ENCODE assay signal across 7 mouse cellular contexts in the genomic region with DNA sequence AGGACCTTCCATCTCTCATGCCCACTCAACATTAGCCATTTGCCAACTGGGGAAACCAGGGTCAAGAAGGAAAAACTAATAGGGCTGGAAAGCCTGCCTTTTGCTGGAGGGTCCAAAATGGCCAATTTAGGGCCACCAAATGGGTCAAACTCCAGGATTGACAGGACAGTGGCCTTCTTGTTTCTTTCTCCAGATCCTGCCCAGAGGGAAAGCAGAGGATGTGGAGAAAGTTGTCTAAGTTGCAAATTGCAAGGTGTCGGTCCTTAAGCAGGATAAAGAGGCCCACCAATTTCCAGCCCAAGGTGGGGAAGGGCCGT. TPM values are rescaled to one million over a fixed set of nuclear protein-coding genes. Genes with fewer than 3 reads are reported as not detected.
DNase-seq lines count a peak whose midpoint lies in the region; ATAC-seq and TF ChIP-seq lines count a peak whose summit lies in the region.

No protein-coding gene starts in this region.

- ATAC-seq in lung, postnatal 0 days = no peak
- no peak for ATAC-seq in forebrain, embryonic 12.5 days (ENCODE audit: low FRiP score)
- ATAC-seq in limb, embryonic 14.5 days (ENCODE audit: low FRiP score, low read depth) = no peak
- no peak for ATAC-seq in stomach, embryonic 15.5 days (ENCODE audit: insufficient read depth, low FRiP score, low read depth)

- DNase-seq in lung, postnatal 0 days (ENCODE audit: low spot score) = no peak
- DNase-seq in lung, postnatal 36 days = no peak
- no peak for DNase-seq in limb, embryonic 14.5 days (ENCODE audit: low spot score)
- DNase-seq in frontal cortex, postnatal 36 days (ENCODE audit: low spot score in 2 of 2) = no peak
- DNase-seq in embryo, embryonic 10 days (ENCODE audit: low spot score) = no peak

- H3K4me1 ChIP-seq in lung, postnatal 0 days (ENCODE audit: insufficient read depth, low read depth, low read length) = peaks cover 32% of the 10 kb centered on the region
- H3K4me1 ChIP-seq in forebrain, embryonic 12.5 days = peaks cover 75% of the 10 kb centered on the region
- H3K4me1 ChIP-seq in limb, embryonic 14.5 days (ENCODE audit: control insufficient read depth, insufficient read depth, low read length) = peaks cover 55% of the 10 kb centered on the region
- peaks cover 71% of the 10 kb centered on the region for H3K4me1 ChIP-seq in stomach, embryonic 15.5 days

- H3K9ac ChIP-seq in lung, postnatal 0 days (replicated peaks; ENCODE audit: low read depth) = peak overlapping the region; percentile 24
- peak overlapping the region; percentile 63 for H3K9ac ChIP-seq in forebrain, embryonic 12.5 days
- H3K9ac ChIP-seq in limb, embryonic 14.5 days (ENCODE audit: low read depth, low read length, severe bottlenecking) = peak overlapping the region; percentile 31
- peak overlapping the region; percentile 32; the same call in 1 of the 2 replicates for H3K9ac ChIP-seq in stomach, embryonic 15.5 days

- H3K4me3 ChIP-seq in lung, postnatal 0 days (ENCODE audit: low read depth, low read length) = peak overlapping the region; percentile 36
- peak overlapping the region; percentile 43 for H3K4me3 ChIP-seq in forebrain, embryonic 12.5 days (replicated peaks)
- H3K4me3 ChIP-seq in limb, embryonic 14.5 days (replicated peaks; ENCODE audit: low read length) = peak overlapping the region; percentile 43
- peak overlapping the region; percentile 50 for H3K4me3 ChIP-seq in stomach, embryonic 15.5 days (replicated peaks)

- 0% methylated on average over 2 of the region's 2 CpGs for WGBS in lung, postnatal 0 days
- 0% methylated on average over 2 of the region's 2 CpGs for WGBS in forebrain, embryonic 12.5 days
- WGBS in limb, embryonic 14.5 days = 3% methylated on average over 2 of the region's 2 CpGs
- WGBS in stomach, embryonic 15.5 days = 0% methylated on average over 2 of the region's 2 CpGs

- TF ChIP-seq EP300 in lung, postnatal 0 days (IDR thresholded peaks at IDR 0.05) = no peak

- peak overlapping the region; percentile 71 for H3K27ac ChIP-seq in lung, postnatal 0 days (ENCODE audit: low read length)
- peak overlapping the region; percentile 89 for H3K27ac ChIP-seq in forebrain, embryonic 12.5 days
- peak overlapping the region; percentile 75 for H3K27ac ChIP-seq in limb, embryonic 14.5 days (replicated peaks; ENCODE audit: low read depth, low read length)
- peak overlapping the region; percentile 80 for H3K27ac ChIP-seq in stomach, embryonic 15.5 days

- peak overlapping the region; percentile 69 for H3K4me2 ChIP-seq in lung, postnatal 0 days (replicated peaks; ENCODE audit: low read depth, low read length)
- H3K4me2 ChIP-seq in forebrain, embryonic 12.5 days = peak overlapping the region; percentile 64
- peak overlapping the region; percentile 68 for H3K4me2 ChIP-seq in limb, embryonic 14.5 days (replicated peaks; ENCODE audit: low read depth, low read length, severe bottlenecking)
- H3K4me2 ChIP-seq in stomach, embryonic 15.5 days = peak overlapping the region; percentile 87

- no peaks in the 10 kb centered on the region for H3K36me3 ChIP-seq in lung, postnatal 0 days (ENCODE audit: insufficient read depth, low read length)
- peaks cover 25% of the 10 kb centered on the region for H3K36me3 ChIP-seq in forebrain, embryonic 12.5 days (replicated peaks)
- H3K36me3 ChIP-seq in limb, embryonic 14.5 days (ENCODE audit: control insufficient read depth, insufficient read depth, low read length) = peaks cover 24% of the 10 kb centered on the region
- H3K36me3 ChIP-seq in stomach, embryonic 15.5 days = peaks cover 14% of the 10 kb centered on the region

- no peaks in the 10 kb centered on the region for H3K9me3 ChIP-seq in lung, postnatal 0 days (ENCODE audit: low read length)
- H3K9me3 ChIP-seq in forebrain, embryonic 12.5 days = no peaks in the 10 kb centered on the region
- H3K9me3 ChIP-seq in limb, embryonic 14.5 days (ENCODE audit: control insufficient read depth, low read length) = no peaks in the 10 kb centered on the region
- no peaks in the 10 kb centered on the region for H3K9me3 ChIP-seq in stomach, embryonic 15.5 days

- H3K27me3 ChIP-seq in lung, postnatal 0 days (replicated peaks; ENCODE audit: insufficient read depth, low read length) = no peaks in the 10 kb centered on the region
- no peaks in the 10 kb centered on the region for H3K27me3 ChIP-seq in forebrain, embryonic 12.5 days
- no peaks in the 10 kb centered on the region for H3K27me3 ChIP-seq in limb, embryonic 14.5 days (ENCODE audit: control insufficient read depth, insufficient read depth, low read length)
- H3K27me3 ChIP-seq in stomach, embryonic 15.5 days (replicated peaks) = no peaks in the 10 kb centered on the region

- no peak for TF ChIP-seq POLR2A in limb, embryonic 14.5 days (IDR thresholded peaks at IDR 0.05; ENCODE audit: borderline replicate concordance, extremely low read depth, insufficient read depth, insufficient read length)

- TF ChIP-seq CTCF in lung, postnatal 0 days (IDR thresholded peaks at IDR 0.05) = no peak

RNA-seq across cellular contexts. Expression of a gene that starts 12.5 kb away (rescaled TPM):
- polyA plus RNA-seq in lung, postnatal 0 days (2015; fragmentation: Nextera tagmentation; extraction: Ambion mirVana) = 61.7 and 70.1 TPM in 2 replicates
- 58.0 and 58.1 TPM in 2 replicates for polyA plus RNA-seq in forebrain, embryonic 12.5 days (2016; fragmentation: Nextera tagmentation; extraction: Ambion mirVana)
- 96.5 and 147 TPM in 2 replicates for polyA plus RNA-seq in limb, embryonic 14.5 days (2012; rRNA removed)
- polyA plus RNA-seq in limb, embryonic 14.5 days (2014; fragmentation: Nextera tagmentation; extraction: Ambion mirVana) = 77.1 and 80.7 TPM in 2 replicates
- polyA plus RNA-seq in stomach, embryonic 15.5 days (2015; fragmentation: Nextera tagmentation; extraction: Ambion mirVana) = 81.5 and 83.5 TPM in 2 replicates
